Mouse (Mus musculus): ENCODE measurements around the gene Bfsp1.

Bfsp1 gene

GRCm38 (mm10) chr2:143862484-143863231 is at the start of gene Bfsp1:
Gene Bfsp1 (minus strand): TSS chr2:143863173.
- peak; percentile 60 for DNase-seq (ENCODE audit: inconsistent ontology term)

- DNase-seq (ENCODE audit: inconsistent ontology term): no peak
Measured at GRCm38 (mm10) chr2:143912199-143912598, 49.2 kb upstream of the Bfsp1 start.

- no peak for DNase-seq (ENCODE audit: inconsistent ontology term)
Measured at GRCm38 (mm10) chr2:143909230-143909629, 46.3 kb upstream of the Bfsp1 start.

- no peak for DNase-seq (ENCODE audit: inconsistent ontology term)
Measured at GRCm38 (mm10) chr2:143904896-143905295, 41.9 kb upstream of the Bfsp1 start.

GRCm38 (mm10) chr2:143903376-143904045 is 40.5 kb upstream of the Bfsp1 start:
- no peak for DNase-seq (ENCODE audit: inconsistent ontology term)

- DNase-seq (ENCODE audit: inconsistent ontology term): no peak
Measured at GRCm38 (mm10) chr2:143900821-143901351, 37.9 kb upstream of the Bfsp1 start.

- no peak for DNase-seq (ENCODE audit: inconsistent ontology term)
Measured at GRCm38 (mm10) chr2:143899470-143900220, 36.7 kb upstream of the Bfsp1 start.

- DNase-seq (ENCODE audit: inconsistent ontology term): no peak
Measured at GRCm38 (mm10) chr2:143891302-143892048, 28.5 kb upstream of the Bfsp1 start.

GRCm38 (mm10) chr2:143889860-143890433 is 27.0 kb upstream of the Bfsp1 start:
- no peak for DNase-seq (ENCODE audit: inconsistent ontology term)

- DNase-seq (ENCODE audit: inconsistent ontology term): no peak
Measured at GRCm38 (mm10) chr2:143889131-143889859, 26.3 kb upstream of the Bfsp1 start.

- DNase-seq (ENCODE audit: inconsistent ontology term): no peak
Measured at GRCm38 (mm10) chr2:143882606-143883288, 19.8 kb upstream of the Bfsp1 start.

- DNase-seq (ENCODE audit: inconsistent ontology term): no peak
Measured at GRCm38 (mm10) chr2:143882002-143882401, 19.0 kb upstream of the Bfsp1 start.

- DNase-seq (ENCODE audit: inconsistent ontology term): no peak
Measured at GRCm38 (mm10) chr2:143879311-143879710, 16.3 kb upstream of the Bfsp1 start.

- no peak for DNase-seq (ENCODE audit: inconsistent ontology term)
Measured at GRCm38 (mm10) chr2:143876929-143877632, 14.1 kb upstream of the Bfsp1 start.

GRCm38 (mm10) chr2:143876026-143876425 is 13.1 kb upstream of the Bfsp1 start:
- DNase-seq (ENCODE audit: inconsistent ontology term): no peak

- no peak for DNase-seq (ENCODE audit: inconsistent ontology term)
Measured at GRCm38 (mm10) chr2:143870936-143871688, 8.1 kb upstream of the Bfsp1 start.

- DNase-seq (ENCODE audit: inconsistent ontology term): peak; percentile 67
Measured at GRCm38 (mm10) chr2:143867326-143867725, 4.4 kb upstream of the Bfsp1 start.

- no peak for DNase-seq (ENCODE audit: inconsistent ontology term)
Measured at GRCm38 (mm10) chr2:143864600-143864999, 1.6 kb upstream of the Bfsp1 start.
